Mouse (Mus musculus) cerebellum, adult 11-12 months (tissue): ENCODE results near the gene Lmo2.

Source experiments
- DNase-seq: peaks from one replicate; pipeline ENCODE4 v3.0.0; 2022

Lmo2 gene

GRCm38 (mm10) chr2:103957649-103958546, at the start of gene Lmo2:
Gene Lmo2, plus strand, starts transcription at chr2:103957986.
- DNase-seq: no peak

DNA sequence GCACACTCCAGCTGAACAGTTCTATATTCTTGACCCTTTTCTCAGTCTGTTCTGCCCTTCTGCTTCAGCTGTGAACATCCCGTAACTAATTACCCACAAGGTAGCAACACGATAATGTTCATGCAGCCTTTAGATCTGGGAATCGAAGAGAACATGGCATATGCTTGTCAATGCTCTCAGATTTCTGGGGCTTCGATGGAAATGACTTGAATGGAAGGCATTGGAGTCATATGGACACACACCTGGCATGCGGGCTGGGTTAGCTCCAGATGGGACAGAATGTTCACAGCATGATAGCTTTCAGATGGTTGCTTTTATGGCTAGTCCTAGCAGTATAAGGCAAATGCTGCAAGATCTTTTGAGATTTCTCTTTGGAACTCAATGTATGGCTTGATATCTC, 47.2 kb upstream of the Lmo2 start:
- DNase-seq: no peak

DNA sequence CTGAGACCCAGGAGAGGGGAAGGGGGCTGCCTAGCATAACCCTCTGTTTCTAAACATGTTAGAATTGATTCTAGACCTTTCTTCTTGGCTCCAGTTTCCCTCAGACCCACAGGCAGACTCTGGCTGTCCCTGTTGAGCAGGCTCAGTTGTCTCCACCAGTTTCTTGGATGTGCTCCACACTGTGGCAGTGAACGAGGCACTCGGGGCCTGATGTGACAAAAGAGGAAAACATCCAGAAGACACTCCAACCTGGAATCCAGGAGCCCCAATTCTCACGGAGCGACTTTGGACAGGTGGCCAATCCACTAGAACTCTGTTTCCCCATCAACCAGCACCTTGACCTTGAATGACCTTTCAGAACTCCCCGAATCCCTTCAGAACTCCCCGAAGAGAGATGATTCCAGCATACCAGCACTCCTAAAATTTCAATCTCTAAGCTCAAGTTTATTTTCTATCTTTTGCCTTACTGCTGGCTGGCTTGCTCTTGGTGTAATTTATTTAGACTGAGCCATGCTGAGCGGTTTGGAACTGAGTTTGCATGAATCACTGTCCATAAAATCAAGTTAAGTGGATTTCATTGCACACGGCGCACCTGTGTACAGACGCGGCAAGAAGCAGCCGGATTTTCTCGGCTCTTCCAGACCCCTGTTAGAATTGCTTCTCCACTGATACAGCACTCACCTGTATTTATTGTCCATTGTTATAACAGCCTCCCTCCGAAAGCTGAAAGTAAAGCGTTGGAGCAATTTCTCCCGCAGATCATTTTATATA, 45.1 kb upstream of the Lmo2 start:
- no peak for DNase-seq

DNA sequence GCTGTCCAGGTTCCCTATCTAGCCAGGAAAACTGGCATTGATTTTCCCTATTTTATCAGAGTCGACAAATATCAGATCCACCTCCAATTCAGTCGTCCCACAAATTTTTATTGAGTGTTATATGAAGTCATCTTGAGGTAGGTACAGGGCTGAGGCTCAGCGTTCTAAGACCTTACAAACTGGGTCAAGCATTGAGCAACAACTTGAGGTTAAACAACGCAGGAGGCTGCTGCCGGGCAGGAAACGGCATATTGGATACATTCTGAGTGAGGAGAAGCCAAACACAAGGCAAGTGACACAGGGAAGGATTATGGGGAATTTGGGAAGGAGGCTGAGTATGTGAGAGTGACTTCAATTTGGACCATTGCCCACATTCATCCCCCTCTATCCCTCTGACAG, 44.5 kb upstream of the Lmo2 start:
- no peak for DNase-seq

DNA sequence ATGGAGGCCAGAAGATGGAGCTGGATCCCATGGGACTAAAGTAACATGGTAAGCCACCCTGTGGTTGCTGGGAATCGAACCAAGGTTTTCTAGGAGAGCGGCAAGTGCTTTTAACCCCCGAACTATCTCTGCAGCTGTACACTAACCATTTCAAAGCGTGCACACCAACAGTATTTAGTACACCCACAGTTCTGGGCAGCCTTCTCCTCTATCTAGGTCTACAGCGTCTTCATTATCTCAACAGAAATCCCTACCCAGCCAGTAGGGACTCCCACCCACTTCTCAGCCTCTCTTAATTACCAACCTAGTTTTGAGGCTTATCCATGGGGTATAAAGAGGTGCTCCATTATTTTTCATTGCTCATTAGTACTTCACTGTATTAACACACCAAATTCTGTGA, 41.7 kb upstream of the Lmo2 start:
- no peak for DNase-seq

DNA sequence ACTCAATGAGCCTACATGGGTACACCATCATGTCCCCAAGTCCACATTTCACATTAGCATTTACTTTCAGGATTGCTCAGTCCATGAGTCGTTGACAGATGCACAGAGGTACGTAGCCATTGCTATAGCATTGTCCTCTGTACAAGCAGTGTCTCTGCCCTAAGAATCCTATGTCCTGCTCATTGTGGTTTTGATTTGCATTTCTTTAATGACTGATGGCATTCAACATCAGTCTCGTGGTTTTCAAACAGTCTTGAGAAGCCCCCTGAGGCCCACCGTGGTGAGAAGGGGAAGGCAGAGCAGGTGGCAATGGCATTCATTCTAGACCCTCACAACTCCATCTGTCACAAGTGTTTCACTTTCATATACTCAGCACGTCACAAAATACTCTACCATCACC, 40.4 kb upstream of the Lmo2 start:
- DNase-seq: no peak

GRCm38 (mm10) chr2:103918375-103918774, 39.4 kb upstream of the Lmo2 start:
- DNase-seq: no peak

- no peak for DNase-seq
Observed at GRCm38 (mm10) chr2:103919488-103919887, 38.3 kb upstream of the Lmo2 start.

- no peak for DNase-seq
Observed at GRCm38 (mm10) chr2:103926586-103927113, 31.1 kb upstream of the Lmo2 start.

DNA sequence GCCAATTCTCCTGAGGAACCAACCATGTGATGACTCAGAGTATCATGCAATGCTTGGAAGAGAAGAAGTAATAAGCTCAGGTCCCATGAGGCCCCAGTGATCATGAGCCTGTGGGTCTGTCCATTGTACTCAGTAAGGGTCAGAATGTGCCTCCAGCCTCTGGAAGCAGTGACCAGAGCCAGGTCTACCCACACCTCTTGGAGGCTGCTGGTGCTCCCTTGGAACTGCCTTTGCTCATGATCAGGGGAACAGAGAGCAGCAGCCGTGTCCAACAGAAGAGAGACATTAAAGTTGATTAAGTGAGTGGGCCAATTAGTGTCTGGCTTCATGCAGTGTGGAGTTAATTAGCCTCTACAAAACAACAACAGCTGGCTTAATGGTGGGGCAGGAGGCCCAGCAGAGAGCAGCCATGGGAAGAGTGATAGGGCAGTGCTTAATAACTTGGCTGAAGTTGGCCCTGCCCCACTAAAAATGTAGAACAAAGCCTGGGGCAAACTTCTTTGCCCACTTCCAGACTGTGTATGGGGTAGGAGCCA, 30.1 kb upstream of the Lmo2 start:
- no peak for DNase-seq

DNA sequence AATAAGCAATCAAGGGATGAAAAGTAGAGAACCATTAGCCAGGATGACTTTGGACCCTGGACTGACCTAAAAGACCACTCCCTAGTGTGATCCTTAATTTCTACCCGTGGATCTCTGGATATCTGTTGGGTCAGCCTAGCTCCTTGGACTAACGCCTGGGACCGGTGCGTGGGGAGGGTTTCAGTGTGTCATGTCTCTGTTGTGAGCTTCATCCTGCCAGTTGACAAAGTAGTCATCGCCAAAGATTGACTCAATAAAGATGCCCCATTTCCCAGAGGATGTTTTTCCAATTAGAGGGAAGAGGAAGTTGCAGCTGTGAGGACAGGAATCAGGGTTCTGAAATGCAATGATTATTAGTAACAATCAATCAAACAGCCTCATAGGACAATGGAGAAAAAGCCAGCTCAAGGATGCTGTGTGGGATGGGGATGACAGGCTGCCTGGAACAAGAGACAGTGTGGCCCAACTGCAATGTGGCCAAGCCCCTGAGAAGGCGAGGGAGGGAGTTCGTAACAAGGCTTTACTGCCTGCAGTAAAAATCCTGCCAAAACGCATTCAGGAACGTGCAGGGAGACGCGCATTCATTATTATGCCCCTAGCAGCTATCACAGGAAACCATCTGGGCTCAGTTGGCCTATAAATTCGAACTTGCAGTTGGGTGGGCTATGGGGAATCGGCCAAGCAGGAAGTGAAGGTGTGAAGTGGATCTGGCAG, 27.3 kb upstream of the Lmo2 start:
- no peak for DNase-seq

DNA sequence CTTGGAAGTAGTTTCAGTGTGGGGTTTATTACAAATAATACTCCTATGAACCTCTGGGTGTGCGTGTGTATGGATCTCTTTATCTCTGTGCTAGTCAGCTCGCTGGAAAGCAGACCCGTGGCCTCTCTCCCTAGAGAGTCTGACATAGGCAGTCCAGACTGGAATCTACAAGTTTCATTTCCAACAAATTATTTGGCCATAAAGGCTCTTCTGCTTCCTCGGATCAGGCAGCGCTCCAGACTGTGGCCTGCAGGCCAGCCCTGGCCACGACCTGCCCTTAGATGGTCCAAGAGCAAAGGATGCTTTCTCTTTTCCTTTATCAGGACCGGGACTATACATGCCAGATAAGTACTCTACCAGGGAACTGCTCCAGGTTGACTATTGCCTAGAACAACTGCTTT, 26.3 kb upstream of the Lmo2 start:
- no peak for DNase-seq

GRCm38 (mm10) chr2:103932025-103932424, 25.8 kb upstream of the Lmo2 start:
- DNase-seq: no peak

- no peak for DNase-seq
Observed at GRCm38 (mm10) chr2:103932480-103932879, 25.3 kb upstream of the Lmo2 start.

DNA sequence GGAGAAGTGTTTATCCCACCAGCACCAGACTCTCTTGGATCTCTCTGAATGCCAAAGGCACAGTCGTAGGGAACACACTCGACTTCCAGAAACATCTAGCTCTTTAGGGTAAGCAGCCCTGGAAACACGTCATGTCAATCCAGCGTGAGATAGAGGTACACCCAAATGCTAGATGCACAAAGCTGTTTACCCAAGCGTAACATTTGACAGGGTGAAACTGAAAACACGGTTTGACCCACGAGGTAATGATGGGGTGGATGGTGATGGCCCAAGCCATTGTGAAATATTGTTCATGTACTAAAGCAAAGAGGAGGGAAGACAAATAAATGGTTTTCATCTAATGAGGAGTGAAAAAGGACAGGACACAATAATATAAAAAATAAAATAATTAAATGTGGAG, 23.5 kb upstream of the Lmo2 start:
- no peak for DNase-seq

DNA sequence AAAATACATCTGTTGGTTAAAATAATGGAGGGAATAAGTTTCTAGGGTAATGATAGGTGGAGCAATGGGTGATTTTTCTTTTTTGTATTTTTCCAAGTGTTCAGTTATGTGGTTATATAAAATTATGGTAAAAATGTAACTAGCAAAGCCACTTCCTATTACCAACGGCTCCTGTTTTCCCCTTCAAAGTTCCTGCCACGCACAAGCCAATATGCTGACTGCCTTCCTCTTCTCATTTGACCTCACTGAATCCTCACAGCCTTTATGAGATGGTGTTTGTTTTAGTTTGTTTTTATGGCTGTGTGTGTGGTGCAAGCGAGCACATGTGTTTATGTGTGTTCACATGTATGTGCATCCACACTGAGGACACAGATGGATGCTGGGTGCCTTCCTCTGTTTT, 23.1 kb upstream of the Lmo2 start:
- no peak for DNase-seq

- DNase-seq: no peak
Observed at GRCm38 (mm10) chr2:103935691-103936435, 21.9 kb upstream of the Lmo2 start.

GRCm38 (mm10) chr2:103936666-103937065, 21.1 kb upstream of the Lmo2 start:
- no peak for DNase-seq

- no peak for DNase-seq
Observed at GRCm38 (mm10) chr2:103937670-103938069, 20.1 kb upstream of the Lmo2 start.

DNA sequence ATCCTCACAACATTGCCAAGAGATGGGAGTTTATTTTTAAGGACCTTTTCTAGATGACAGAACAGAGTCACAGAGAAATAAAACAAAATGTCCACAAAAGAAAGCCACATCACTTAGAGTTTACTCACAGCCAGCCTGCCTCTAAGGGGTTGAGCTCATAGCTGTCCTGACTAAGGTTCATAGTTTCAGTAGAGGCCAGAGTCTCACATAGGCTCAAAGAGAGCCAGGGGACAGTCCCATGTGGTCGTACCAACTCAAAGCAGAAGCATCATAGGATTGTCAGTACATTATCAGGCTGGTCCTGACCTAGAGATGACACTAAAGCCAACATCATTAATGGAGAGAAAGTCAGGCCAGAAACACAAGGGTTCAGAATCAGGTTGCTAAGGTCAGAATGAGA, 19.2 kb upstream of the Lmo2 start:
- DNase-seq: no peak

DNA sequence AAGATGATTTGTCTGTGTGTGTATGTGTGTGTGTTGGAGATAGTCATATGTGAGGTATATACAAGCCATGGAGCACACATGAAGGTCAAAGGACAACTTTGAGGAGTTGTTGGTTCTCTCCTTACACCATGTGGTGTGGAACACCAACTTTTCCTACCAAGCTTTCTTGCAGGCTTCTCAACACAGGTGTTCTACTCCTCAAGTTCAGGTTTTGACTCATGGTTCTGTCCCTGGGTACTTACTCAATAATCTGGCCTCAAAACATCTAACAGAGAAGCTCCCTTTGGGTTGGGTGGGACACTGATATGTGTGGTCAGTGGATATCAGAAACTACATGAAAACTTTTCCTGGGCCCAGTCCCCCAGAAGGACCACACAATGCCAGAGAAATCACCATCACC, 18.8 kb upstream of the Lmo2 start:
- DNase-seq: no peak

- DNase-seq: no peak
Observed at GRCm38 (mm10) chr2:103941085-103941484, 16.7 kb upstream of the Lmo2 start.
